Mouse (Mus musculus) lung, embryonic 15.5 days (tissue): ENCODE measurements around the gene Galnt10. TPM values are rescaled to one million over a fixed set of nuclear protein-coding genes. Genes with fewer than 3 reads are reported as not detected.

ENCODE experiments used
- ATAC-seq: fragments of 200-750 bp; cut with Nextera tagmentation; 2 replicates; pipeline ENCODE4 v1.8.0; 2017; ENCODE audit warnings: moderate number of reproducible peaks, borderline replicate concordance; ENCODE audit not compliant: low FRiP score, low TSS enrichment; ENCODE audit errors: extremely low read depth
- H3K27ac ChIP-seq: fragments of 300-500 bp; sonication (generic); 2 replicates; pipeline ENCODE4 v1.5.1; 2015; ENCODE audit warnings: moderate library complexity, mild to moderate bottlenecking, inconsistent platforms
- H3K27me3 ChIP-seq: fragments of 300-500 bp; sonication (generic); 2 replicates; pipeline ENCODE4 v1.6.1; 2015; ENCODE audit warnings: inconsistent platforms
- H3K36me3 ChIP-seq: fragments of 300-500 bp; sonication (generic); 2 replicates; pipeline ENCODE4 v1.6.1; 2015; ENCODE audit warnings: inconsistent platforms
- H3K4me1 ChIP-seq: fragments of 300-500 bp; sonication (generic); 2 replicates; pipeline ENCODE4 v1.6.1; 2015; ENCODE audit warnings: inconsistent platforms
- H3K4me2 ChIP-seq: fragments of 300-500 bp; sonication (generic); 2 replicates; pipeline ENCODE4 v1.6.1; 2015; ENCODE audit warnings: inconsistent platforms, mild to moderate bottlenecking, moderate library complexity
- H3K4me3 ChIP-seq: fragments of 300-500 bp; sonication (generic); 2 replicates; pipeline ENCODE4 v1.5.1; 2015; ENCODE audit warnings: mild to moderate bottlenecking, inconsistent platforms
- H3K9ac ChIP-seq: fragments of 300-500 bp; sonication (generic); 2 replicates; pipeline ENCODE4 v1.6.1; 2015; ENCODE audit warnings: inconsistent platforms
- H3K9me3 ChIP-seq: fragments of 300-500 bp; sonication (generic); 2 replicates; pipeline ENCODE4 v1.6.1; 2016; ENCODE audit warnings: inconsistent platforms
- WGBS: fragments of 180-500 bp; shearing (Covaris S2); methylation state at CpG from one replicate; pipeline ENCODE4 v1.1.7; 2015; 5-methylcytosine and 5-hydroxymethylcytosine counted together
- polyA plus RNA-seq: library from polyadenylated mRNA; unstranded; fragments of >200 nt; fragmentation: Nextera tagmentation; extraction: Ambion mirVana; gene quantifications from 2 replicates; pipeline ENCODE4 v1.2.1, GENCODE M21; 2015

Galnt10 gene
- polyA plus RNA-seq, 1 experiment from 2014 or later: 15.3 TPM

DNA sequence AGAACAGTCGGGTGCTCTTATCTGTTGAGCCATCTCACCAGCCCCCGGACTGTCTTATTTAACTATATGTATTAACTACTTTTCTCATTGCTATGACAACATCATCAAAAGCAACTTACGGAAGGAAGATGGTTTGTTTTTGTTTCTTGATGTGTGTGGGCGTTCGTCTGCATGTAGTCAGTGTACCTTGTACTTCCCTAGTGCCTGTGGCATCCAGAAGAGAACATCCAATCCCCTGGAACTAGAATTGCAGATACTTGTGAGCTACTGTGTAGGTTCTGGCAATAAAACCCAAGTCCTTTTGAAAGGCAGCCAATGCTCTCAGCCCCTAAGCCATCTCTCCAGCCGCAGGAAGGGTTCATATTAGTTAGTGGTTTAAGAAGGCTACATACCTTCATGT, 72.8 kb downstream of the Galnt10 start:
- Histone ChIP-seq H3K27ac (no peak overlapping the region), H3K4me3 (no peak overlapping the region), H3K4me2 (no peak overlapping the region), H3K9ac (no peak overlapping the region), H3K9me3 (no peaks in the 10 kb centered on the region), H3K36me3 (no peaks in the 10 kb centered on the region), H3K27me3 (no peaks in the 10 kb centered on the region), H3K4me1 (peaks cover 4% of the 10 kb centered on the region)
- WGBS: 77% methylated on average over 6 of the region's 6 CpGs
- ATAC-seq: no peak

DNA sequence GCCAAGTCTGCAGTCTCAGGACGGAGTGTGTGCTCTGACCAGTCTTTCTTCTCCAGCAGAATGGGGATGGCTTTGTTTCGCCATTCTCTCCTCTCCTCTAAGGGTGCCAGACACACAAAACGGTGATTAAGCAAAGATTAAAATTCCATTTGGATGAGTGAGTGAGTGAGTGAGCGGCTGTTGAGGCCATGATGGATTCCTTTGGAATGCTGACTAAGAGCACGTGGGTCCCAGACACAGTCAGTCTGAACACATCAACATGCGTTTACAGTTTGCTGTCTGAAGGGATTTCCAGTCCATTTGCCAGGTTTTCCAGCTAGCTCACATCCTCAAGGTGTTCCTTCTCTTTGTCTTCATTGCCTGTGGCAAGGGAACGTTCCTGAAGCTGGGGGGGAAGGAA, 74.4 kb downstream of the Galnt10 start:
- Histone ChIP-seq H3K27me3 (no peaks in the 10 kb centered on the region), H3K27ac (no peak overlapping the region), H3K4me1 (peaks cover 4% of the 10 kb centered on the region), H3K9me3 (no peaks in the 10 kb centered on the region), H3K4me2 (no peak overlapping the region), H3K36me3 (no peaks in the 10 kb centered on the region), H3K9ac (no peak overlapping the region), H3K4me3 (no peak overlapping the region)
- WGBS: 12% methylated on average over 7 of the region's 7 CpGs
- no peak for ATAC-seq

DNA sequence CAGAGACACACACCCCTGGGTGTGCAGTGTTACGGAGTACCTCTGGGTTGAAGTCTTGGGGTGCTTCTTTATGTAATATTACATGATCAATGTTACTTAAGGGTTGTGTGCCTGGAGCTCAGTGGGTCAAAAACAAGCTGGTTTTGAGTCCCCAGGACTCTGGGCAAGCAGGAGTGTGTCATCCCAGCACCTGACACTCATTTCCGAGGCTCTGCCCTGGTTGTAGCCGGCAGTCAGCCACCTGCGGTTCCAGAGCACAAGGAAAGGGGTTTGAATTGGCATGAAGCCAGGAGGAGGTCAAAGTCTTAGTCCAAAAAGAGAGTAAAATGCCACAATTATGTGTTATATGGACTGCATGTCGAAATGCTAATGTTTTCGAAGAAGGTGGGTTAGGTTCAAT, 74.8 kb downstream of the Galnt10 start:
- Histone ChIP-seq H3K4me3 (no peak overlapping the region), H3K9me3 (no peaks in the 10 kb centered on the region), H3K36me3 (no peaks in the 10 kb centered on the region), H3K27ac (no peak overlapping the region), H3K4me2 (no peak overlapping the region), H3K9ac (no peak overlapping the region), H3K27me3 (no peaks in the 10 kb centered on the region), H3K4me1 (peaks cover 4% of the 10 kb centered on the region)
- no peak for ATAC-seq
- WGBS: 47% methylated on average over 6 of the region's 6 CpGs

DNA sequence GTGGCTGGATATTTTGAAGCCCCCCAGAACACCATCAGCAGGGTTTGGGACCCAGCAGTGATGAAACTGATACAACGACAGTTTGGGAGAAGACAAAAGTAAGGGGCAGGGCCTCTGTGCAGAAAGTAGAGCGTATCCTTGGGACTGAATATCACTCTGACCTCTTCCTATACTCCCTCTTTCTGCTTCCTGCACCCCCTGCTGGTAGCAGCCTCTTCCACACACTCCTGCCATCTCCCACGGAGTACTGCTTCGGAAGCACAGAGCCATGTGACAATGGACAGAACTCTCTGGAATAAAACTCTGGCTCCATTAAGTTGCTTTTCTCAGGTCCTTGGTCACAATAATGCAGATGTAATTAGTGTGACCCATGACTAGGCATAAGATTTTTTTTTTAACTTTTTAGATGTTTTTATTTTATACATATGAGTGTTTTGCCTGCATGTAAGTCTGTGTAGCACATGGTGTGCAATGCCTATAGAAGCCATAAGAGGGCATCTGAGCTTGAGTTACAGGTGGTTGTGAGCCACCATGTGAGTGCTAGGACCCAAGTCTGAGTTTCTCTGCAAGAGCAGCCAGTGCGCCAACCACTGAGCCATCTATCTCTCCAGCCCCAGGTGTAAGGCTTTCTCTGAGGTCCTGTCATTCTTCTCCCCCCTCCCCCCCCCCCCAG, 79.7 kb downstream of the Galnt10 start:
- no peaks in the 10 kb centered on the region for H3K9me3 ChIP-seq
- no peak overlapping the region for H3K9ac ChIP-seq
- H3K36me3 ChIP-seq: no peaks in the 10 kb centered on the region
- peaks cover 10% of the 10 kb centered on the region; the same call in 1 of the 2 replicates for H3K4me1 ChIP-seq
- WGBS: 88% methylated on average over 5 of the region's 5 CpGs
- no peak overlapping the region for H3K4me2 ChIP-seq
- ATAC-seq: no peak
- H3K4me3 ChIP-seq: no peak overlapping the region
- no peak overlapping the region for H3K27ac ChIP-seq
- H3K27me3 ChIP-seq: no peaks in the 10 kb centered on the region; the same call in 1 of the 2 replicates

DNA sequence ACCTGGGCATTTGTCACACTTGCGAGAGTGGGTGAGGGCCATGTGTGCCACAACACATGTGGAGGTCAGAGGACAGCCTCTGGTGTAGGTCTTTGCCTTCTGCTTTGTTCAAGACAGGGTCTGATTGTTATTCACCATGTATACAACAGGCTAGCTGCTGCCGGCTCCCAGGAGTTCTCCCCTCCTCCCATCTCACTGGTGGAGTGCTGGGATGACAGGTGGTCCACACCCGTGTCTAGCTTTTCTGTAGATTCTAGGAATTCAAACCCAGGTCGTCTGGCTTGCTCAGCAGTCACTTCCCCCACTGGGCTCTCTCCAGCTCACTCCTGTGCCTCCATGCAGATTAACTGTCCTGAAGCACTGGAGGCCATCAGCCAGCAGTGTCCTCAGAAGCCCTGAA, 80.7 kb downstream of the Galnt10 start:
- no peak for ATAC-seq
- no peaks in the 10 kb centered on the region for H3K36me3 ChIP-seq
- H3K9me3 ChIP-seq: no peaks in the 10 kb centered on the region
- no peak overlapping the region for H3K4me3 ChIP-seq
- no peaks in the 10 kb centered on the region; the same call in 1 of the 2 replicates for H3K27me3 ChIP-seq
- 55% methylated on average over 4 of the region's 4 CpGs for WGBS
- no peak overlapping the region for H3K27ac ChIP-seq
- H3K4me1 ChIP-seq: peaks cover 10% of the 10 kb centered on the region; the same call in 1 of the 2 replicates
- no peak overlapping the region for H3K9ac ChIP-seq
- no peak overlapping the region for H3K4me2 ChIP-seq

DNA sequence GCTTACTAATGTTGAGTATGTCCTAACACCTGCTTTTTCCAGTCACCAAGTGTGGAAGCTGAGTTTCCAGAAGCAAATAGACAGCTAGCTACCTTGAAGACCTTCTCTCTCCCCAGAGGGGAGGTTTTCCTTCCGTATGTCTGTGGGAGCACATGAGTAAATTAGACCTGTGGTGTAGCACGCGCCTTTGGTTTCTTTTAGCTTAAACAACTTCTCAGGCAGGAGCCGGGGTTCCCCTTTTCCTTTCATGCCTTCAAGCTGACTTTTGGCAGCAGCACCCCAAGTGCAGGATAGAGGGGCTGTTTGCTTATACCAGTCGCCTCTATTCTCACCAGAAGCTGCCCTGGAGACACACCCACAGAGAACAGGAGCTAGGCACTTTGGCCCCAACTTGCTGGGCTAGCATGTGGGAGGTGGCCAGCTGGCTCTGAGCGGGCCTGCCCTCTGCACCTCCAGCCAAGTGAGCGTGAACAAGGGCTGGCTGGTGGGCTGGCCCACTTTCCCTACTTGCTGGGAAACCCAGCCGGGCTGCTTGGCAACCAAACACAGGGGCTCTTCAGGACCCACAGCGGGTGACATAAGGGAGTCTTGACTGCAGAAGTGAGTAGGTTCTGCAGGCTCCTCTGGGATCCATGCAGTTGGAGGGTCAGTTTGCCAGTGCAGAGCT, 82.2 kb downstream of the Galnt10 start:
- H3K4me1 ChIP-seq: peaks cover 10% of the 10 kb centered on the region; the same call in 1 of the 2 replicates
- no peak overlapping the region for H3K27ac ChIP-seq
- 0 out of 2 replicates have a peak, but pooled peaks have one; percentile 33 for ATAC-seq
- no peak overlapping the region for H3K9ac ChIP-seq
- H3K9me3 ChIP-seq: no peaks in the 10 kb centered on the region
- no peak overlapping the region for H3K4me2 ChIP-seq
- H3K4me3 ChIP-seq: no peak overlapping the region
- no peaks in the 10 kb centered on the region; the same call in 1 of the 2 replicates for H3K27me3 ChIP-seq
- no peaks in the 10 kb centered on the region for H3K36me3 ChIP-seq
- WGBS: 58% methylated on average over 9 of the region's 9 CpGs

DNA sequence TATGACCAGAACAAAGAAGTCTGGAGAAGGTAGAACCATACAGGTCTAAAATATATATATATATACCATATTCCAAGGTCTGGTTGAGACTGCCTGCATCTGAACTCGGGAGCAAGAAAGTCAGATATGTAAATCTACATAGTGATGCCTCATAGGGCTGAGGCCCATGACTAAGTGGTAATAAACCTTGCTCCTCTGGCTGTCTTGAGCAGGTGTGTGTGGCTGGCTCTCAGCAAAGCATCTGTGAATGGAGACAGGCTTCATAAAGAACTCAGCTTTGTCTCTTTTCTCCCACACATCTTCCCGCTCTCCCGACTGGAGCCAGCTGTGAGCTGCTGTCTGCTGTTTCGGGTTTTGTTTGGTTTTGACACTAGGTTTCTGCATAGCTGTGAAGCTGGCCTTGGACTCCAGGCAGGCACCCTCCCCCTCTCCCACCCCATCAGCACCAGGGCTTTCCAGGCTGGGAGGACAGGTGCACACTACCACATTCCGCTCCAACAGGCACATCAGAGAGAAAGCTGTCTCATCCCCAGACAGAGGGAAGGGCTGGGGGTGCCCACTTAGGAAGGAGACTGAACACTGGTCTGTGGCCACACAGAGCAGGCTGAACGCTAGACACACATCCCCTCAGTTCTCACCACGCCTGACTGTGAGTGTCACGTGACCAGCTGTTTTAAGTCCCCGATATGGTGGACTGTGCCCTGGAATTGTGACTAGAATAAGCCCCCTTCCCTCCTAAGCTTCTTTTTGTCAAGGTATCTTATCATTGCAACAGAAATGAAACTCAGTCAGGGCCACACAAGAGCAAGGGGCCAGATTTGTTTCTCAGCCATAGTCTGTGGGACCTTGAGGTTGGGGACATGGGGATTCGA, 87.4 kb downstream of the Galnt10 start:
- Histone ChIP-seq H3K4me3 (no peak overlapping the region), H3K9ac (no peak overlapping the region), H3K4me1 (peaks cover 4% of the 10 kb centered on the region; the same call in 1 of the 2 replicates), H3K36me3 (no peaks in the 10 kb centered on the region), H3K9me3 (no peaks in the 10 kb centered on the region), H3K4me2 (no peak overlapping the region), H3K27me3 (no peaks in the 10 kb centered on the region), H3K27ac (no peak overlapping the region)
- no peak for ATAC-seq
- 57% methylated on average over 10 of the region's 10 CpGs for WGBS

DNA sequence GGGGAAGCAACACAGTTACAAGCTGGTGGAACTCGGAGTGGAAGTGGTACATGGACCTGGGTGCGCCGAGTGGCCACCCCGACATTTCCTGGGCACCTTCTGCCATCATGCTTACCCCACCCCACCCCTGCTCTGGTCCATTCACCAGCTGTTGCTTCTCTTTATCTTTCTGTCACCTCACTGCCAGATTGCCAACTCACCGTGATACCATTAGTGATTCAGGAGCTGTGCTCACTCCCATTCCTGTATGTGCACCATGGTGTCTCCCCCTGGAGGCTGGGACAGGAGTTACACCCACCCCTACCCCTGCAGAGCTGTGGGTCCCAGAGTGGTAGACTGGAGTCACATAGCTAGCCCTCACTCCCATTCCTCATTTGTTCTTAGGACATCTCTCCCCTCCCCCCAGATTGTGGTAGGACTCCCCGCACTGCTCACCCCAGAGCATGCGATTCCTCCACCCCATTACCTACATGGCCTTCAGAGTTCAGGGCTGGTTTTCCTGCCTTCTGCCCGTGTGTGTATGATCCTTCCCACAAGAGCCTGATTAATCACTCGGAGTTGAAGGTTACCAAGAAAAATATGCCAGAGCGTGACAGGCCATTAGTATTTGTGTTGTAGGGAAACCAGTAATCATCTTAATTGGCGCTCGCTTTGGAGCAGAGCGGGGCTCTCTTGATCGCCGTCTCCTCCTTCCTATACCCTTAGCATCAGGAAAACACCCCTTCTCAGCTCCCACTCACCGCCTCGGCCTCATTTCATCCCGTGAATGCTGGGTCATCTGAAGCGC, 102.2 kb downstream of the Galnt10 start:
- Histone ChIP-seq H3K4me2 (no peak overlapping the region), H3K4me1 (no peaks in the 10 kb centered on the region), H3K9ac (no peak overlapping the region), H3K36me3 (no peaks in the 10 kb centered on the region), H3K27me3 (no peaks in the 10 kb centered on the region), H3K27ac (no peak overlapping the region), H3K9me3 (no peaks in the 10 kb centered on the region), H3K4me3 (no peak overlapping the region)
- WGBS: 67% methylated on average over 19 of the region's 19 CpGs
- ATAC-seq: no peak

DNA sequence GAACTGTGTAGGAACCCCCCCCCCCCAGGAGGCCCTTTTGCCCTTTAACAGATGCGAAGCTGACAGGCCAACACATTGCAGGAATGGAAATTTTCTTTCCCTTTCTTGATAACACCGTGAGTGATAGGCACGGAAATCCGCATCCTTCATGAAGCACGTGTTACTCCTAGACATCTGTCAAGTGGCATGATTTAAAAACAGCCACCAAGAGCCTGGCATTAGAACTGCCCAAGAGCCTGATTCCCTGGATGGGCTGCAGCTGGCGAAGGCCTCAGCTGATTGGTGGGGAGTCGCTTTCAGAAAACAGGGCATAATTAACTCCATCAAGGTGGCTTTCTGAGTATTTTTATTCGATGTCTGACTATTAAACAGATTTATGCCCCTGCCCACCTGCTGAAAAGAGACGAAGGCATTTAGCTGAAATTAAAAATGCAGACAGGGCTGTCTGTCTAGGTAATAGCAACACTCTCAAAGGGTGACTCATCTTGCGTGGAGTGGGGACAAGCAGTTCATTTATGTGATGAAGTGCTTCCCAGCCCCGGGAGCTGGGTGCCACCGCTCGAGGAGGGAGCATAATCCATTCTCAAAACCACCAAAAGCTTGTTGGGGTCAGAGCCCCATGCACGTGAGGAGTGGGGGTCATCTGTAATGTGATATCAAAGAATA, 108.4 kb downstream of the Galnt10 start:
- Histone ChIP-seq H3K4me2 (no peak overlapping the region), H3K4me1 (no peaks in the 10 kb centered on the region), H3K9ac (no peak overlapping the region), H3K27ac (no peak overlapping the region), H3K36me3 (no peaks in the 10 kb centered on the region), H3K4me3 (no peak overlapping the region), H3K27me3 (no peaks in the 10 kb centered on the region), H3K9me3 (no peaks in the 10 kb centered on the region)
- WGBS: 52% methylated on average over 14 of the region's 14 CpGs
- ATAC-seq: no peak

DNA sequence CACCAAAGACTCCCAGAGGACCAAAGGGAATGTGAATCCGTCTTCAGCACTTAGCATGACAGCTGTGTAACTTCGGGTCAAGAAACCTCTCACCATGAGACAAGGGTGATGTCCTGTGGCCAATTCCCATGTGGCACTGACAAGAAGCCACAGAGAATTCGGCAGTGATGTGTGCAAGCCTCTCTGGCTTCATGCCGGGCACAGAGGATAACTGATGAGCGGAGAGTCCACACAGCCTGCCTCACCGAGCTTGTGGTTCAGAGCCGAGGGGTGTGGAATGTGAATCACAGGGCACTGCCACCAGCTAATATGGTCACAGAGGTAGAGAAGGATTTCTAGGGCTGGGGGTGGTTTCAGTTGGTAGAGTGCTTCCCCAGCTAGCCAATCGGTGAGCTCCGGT, 113.4 kb downstream of the Galnt10 start:
- Histone ChIP-seq H3K9ac (no peak overlapping the region), H3K4me2 (no peak overlapping the region), H3K4me3 (no peak overlapping the region), H3K27me3 (no peaks in the 10 kb centered on the region), H3K27ac (no peak overlapping the region), H3K9me3 (no peaks in the 10 kb centered on the region), H3K36me3 (no peaks in the 10 kb centered on the region), H3K4me1 (no peaks in the 10 kb centered on the region)
- ATAC-seq: no peak
- WGBS: 65% methylated on average over 9 of the region's 9 CpGs

DNA sequence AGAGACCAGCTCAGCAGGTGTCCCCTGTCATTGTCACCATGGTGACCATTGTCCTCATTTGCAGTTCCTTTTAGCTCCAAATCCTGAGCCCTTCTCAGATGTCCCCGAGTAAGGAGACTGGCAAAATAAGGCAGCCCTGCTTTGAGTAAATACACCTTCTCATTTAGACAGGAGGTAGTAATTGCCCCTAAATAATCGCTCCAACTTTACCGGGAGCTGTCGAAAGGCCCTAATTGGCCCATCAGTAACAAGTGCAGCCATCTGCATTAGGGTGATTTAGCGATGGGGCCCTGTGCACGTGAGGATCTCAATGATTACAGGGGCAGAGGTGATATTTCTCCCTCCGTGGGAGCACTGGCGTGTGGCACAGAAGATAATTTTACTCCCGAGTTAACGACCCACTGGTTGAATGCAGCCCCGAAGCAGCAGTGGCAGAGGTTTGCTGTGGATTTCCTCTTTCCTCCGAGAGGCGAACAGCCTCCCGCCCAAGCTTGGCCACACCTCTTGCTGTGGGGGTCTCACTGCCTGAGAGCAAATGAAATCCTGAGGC, 115.3 kb downstream of the Galnt10 start:
- Histone ChIP-seq H3K27me3 (no peaks in the 10 kb centered on the region), H3K9ac (no peak overlapping the region), H3K4me3 (no peak overlapping the region), H3K27ac (no peak overlapping the region), H3K9me3 (no peaks in the 10 kb centered on the region), H3K4me1 (no peaks in the 10 kb centered on the region), H3K36me3 (no peaks in the 10 kb centered on the region), H3K4me2 (no peak overlapping the region)
- ATAC-seq: no peak
- WGBS: 12% methylated on average over 14 of the region's 14 CpGs
